Comparison of ENCODE assay signal across 8 mouse cellular contexts in the genomic region with DNA sequence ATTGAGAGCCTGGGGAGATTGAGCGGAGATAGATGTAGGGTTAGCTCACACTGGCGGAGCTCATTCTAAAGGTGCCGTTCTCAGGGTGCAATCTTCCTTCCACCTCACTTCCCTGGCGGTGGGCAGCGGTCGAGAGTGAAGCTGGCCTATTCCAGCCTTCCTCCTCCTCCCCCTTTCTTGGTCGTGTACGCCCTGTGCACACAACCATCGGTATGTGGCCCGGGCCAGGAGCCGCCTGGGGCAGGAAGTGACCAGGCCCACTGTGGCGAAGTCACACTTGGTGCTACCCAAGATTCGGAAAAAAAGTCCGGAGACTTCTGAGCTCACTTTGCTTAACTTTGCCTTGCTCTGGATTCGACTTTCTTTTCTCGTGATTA. TPM values are rescaled to one million over a fixed set of nuclear protein-coding genes. Genes with fewer than 3 reads are reported as not detected.
DNase-seq lines count a peak whose midpoint lies in the region; ATAC-seq and TF ChIP-seq lines count a peak whose summit lies in the region.

No protein-coding gene starts in this region.

- H3K9me3 ChIP-seq in embryonic facial prominence, embryonic 12.5 days = no peaks in the 10 kb centered on the region
- no peaks in the 10 kb centered on the region for H3K9me3 ChIP-seq in midbrain, postnatal 0 days (ENCODE audit: low read length)

- H3K27me3 ChIP-seq in embryonic facial prominence, embryonic 12.5 days = no peaks in the 10 kb centered on the region
- no peaks in the 10 kb centered on the region for H3K27me3 ChIP-seq in liver, adult 2 months (ENCODE audit: control insufficient read depth, insufficient read depth, low read length)
- no peaks in the 10 kb centered on the region for H3K27me3 ChIP-seq in midbrain, postnatal 0 days (ENCODE audit: insufficient read depth, low read length)

- no peak; the same call in 1 of the 2 replicates for TF ChIP-seq CTCF in layer of hippocampus, adult 2 months (conservative IDR thresholded peaks at IDR 0.05)
- 0 out of 2 replicates have a peak, but pooled peaks have one; percentile 0 for TF ChIP-seq CTCF in liver, adult 2 months (IDR thresholded peaks at IDR 0.05; ENCODE audit: low read depth, low read length)
- TF ChIP-seq CTCF in midbrain, postnatal 0 days (IDR thresholded peaks at IDR 0.05) = no peak

- under 1% methylated on average over 16 of the region's 16 CpGs for WGBS in embryonic facial prominence, embryonic 12.5 days
- 0% methylated on average over 16 of the region's 16 CpGs for WGBS in liver, adult 2 months
- 0% methylated on average over 16 of the region's 16 CpGs for WGBS in midbrain, postnatal 0 days

- H3K79me2 ChIP-seq in liver, adult 2 months (ENCODE audit: control insufficient read depth, insufficient read depth, low read length) = peaks cover 14% of the 10 kb centered on the region; the same call in 1 of the 2 replicates

- H3K36me3 ChIP-seq in embryonic facial prominence, embryonic 12.5 days = no peaks in the 10 kb centered on the region
- H3K36me3 ChIP-seq in liver, adult 2 months (ENCODE audit: control insufficient read depth, insufficient read depth, low read length) = no peaks in the 10 kb centered on the region
- no peaks in the 10 kb centered on the region; the same call in 1 of the 2 replicates for H3K36me3 ChIP-seq in midbrain, postnatal 0 days (ENCODE audit: insufficient read depth, low read length)

- peaks cover 10% of the 10 kb centered on the region; the same call in 1 of the 2 replicates for H3K4me1 ChIP-seq in embryonic facial prominence, embryonic 12.5 days
- peaks cover 6% of the 10 kb centered on the region for H3K4me1 ChIP-seq in liver, adult 2 months (ENCODE audit: control insufficient read depth, insufficient read depth, low read length)
- H3K4me1 ChIP-seq in midbrain, postnatal 0 days (ENCODE audit: insufficient read depth, low read length) = peaks cover 9% of the 10 kb centered on the region

- no peak for ATAC-seq in embryonic facial prominence, embryonic 12.5 days (ENCODE audit: insufficient number of reproducible peaks, insufficient read depth, low FRiP score, low TSS enrichment)
- ATAC-seq in midbrain, postnatal 0 days (ENCODE audit: low FRiP score) = no peak

- peak overlapping the region; percentile 74 for H3K4me2 ChIP-seq in embryonic facial prominence, embryonic 12.5 days (replicated peaks)
- peak overlapping the region; percentile 62 for H3K4me2 ChIP-seq in midbrain, postnatal 0 days (ENCODE audit: low read depth, low read length, poor library complexity, severe bottlenecking)

- H3K9ac ChIP-seq in embryonic facial prominence, embryonic 12.5 days = peak overlapping the region; percentile 86
- peak overlapping the region; percentile 94 for H3K9ac ChIP-seq in liver, adult 2 months (ENCODE audit: low read depth, low read length)
- H3K9ac ChIP-seq in midbrain, postnatal 0 days (replicated peaks; ENCODE audit: low read length, poor library complexity, severe bottlenecking) = peak overlapping the region; percentile 87

- DNase-seq in layer of hippocampus, adult 2 months (ENCODE audit: low spot score in 2 of 2) = peak in 1 of 2 experiments; percentile 18
- DNase-seq in layer of hippocampus, postnatal 10 days (ENCODE audit: low spot score in 2 of 2) = no peak
- peak; percentile 67 to 74 for DNase-seq in heart, adult 18-20 months
- peak; percentile 58 for DNase-seq in kidney, adult 11 months
- DNase-seq in liver, adult 2 months (ENCODE audit: extremely low read depth, low read depth, low spot score) = peak; percentile 51
- peak; percentile 33 for DNase-seq in midbrain, postnatal 0 days (ENCODE audit: low spot score)
- DNase-seq in spleen, postnatal 14 days (ENCODE audit: low spot score in 2 of 2) = peak; percentile 33 to 35

- H3K4me3 ChIP-seq in layer of hippocampus, adult 2 months = peak overlapping the region; percentile 94
- H3K4me3 ChIP-seq in embryonic facial prominence, embryonic 12.5 days = peak overlapping the region; percentile 82
- H3K4me3 ChIP-seq in liver, adult 2 months (ENCODE audit: insufficient read depth, low read depth, low read length) = peak overlapping the region; percentile 84
- H3K4me3 ChIP-seq in midbrain, postnatal 0 days (ENCODE audit: low read depth, low read length) = peak overlapping the region; percentile 89

- no peak for TF ChIP-seq POLR2A in liver, adult 2 months (IDR thresholded peaks at IDR 0.05; ENCODE audit: extremely low read depth, insufficient read depth, low read length)

- peak overlapping the region; percentile 98 for H3K27ac ChIP-seq in layer of hippocampus, adult 2 months
- peak overlapping the region; percentile 95 for H3K27ac ChIP-seq in embryonic facial prominence, embryonic 12.5 days
- H3K27ac ChIP-seq in liver, adult 2 months (replicated peaks; ENCODE audit: insufficient read depth, low read depth, low read length) = peak overlapping the region; percentile 93
- H3K27ac ChIP-seq in midbrain, postnatal 0 days (ENCODE audit: low read depth, low read length) = peak overlapping the region; percentile 96

RNA-seq across cellular contexts. Expression of a gene that starts 0.8 kb away (rescaled TPM):
- 100 to 1,000 TPM; 109 to 115 TPM for total RNA-seq in layer of hippocampus, adult 2 months (2021)
- total RNA-seq in layer of hippocampus, postnatal 10 days (2021) = 100 to 1,000 TPM; 160 to 169 TPM
- polyA plus RNA-seq in embryonic facial prominence, embryonic 12.5 days (2016; fragmentation: Nextera tagmentation; extraction: Ambion mirVana) = 524 and 553 TPM in 2 replicates
- total RNA-seq in heart, adult 18-20 months (2021) = 10 to 100 TPM; 74.7 to 77.3 TPM
- total RNA-seq in liver, adult 2 months (2014; rRNA removed) = 46.6 and 55.2 TPM in 2 replicates
- 104 and 117 TPM in 2 replicates for polyA plus RNA-seq in liver, adult 2 months (2012; rRNA removed)
- total RNA-seq in midbrain, postnatal 0 days (2014; rRNA removed) = 149 and 182 TPM in 2 replicates
- polyA plus RNA-seq in midbrain, postnatal 0 days (2015; fragmentation: Nextera tagmentation; extraction: Ambion mirVana) = 404 TPM in 2 replicates

RNA-seq across cellular contexts. Expression of a gene that starts 31.0 kb away (rescaled TPM):
- 1 to 10 TPM; 7.8 to 8.5 TPM for total RNA-seq in layer of hippocampus, adult 2 months (2021)
- 1 to 10 TPM; 8.9 to 9.4 TPM for total RNA-seq in layer of hippocampus, postnatal 10 days (2021)
- polyA plus RNA-seq in embryonic facial prominence, embryonic 12.5 days (2016; fragmentation: Nextera tagmentation; extraction: Ambion mirVana) = 11.0 and 11.3 TPM in 2 replicates
- total RNA-seq in heart, adult 18-20 months (2021) = 1 to 10 TPM; 5.3 to 5.5 TPM
- 2.3 and 2.4 TPM in 2 replicates for total RNA-seq in liver, adult 2 months (2014; rRNA removed)
- polyA plus RNA-seq in liver, adult 2 months (2012; rRNA removed) = 3.2 and 3.5 TPM in 2 replicates
- 16.7 and 19.8 TPM in 2 replicates for total RNA-seq in midbrain, postnatal 0 days (2014; rRNA removed)
- polyA plus RNA-seq in midbrain, postnatal 0 days (2015; fragmentation: Nextera tagmentation; extraction: Ambion mirVana) = 10.2 and 10.5 TPM in 2 replicates

RNA-seq across cellular contexts. Expression of a gene that starts 54.4 kb away (rescaled TPM):
- under 1 TPM; 0.20 to 0.87 TPM for total RNA-seq in layer of hippocampus, adult 2 months (2021)
- 1 to 10 TPM in 1 of 2 experiments, under 1 TPM in 1; 0.80 to 1.8 TPM for total RNA-seq in layer of hippocampus, postnatal 10 days (2021)
- polyA plus RNA-seq in embryonic facial prominence, embryonic 12.5 days (2016; fragmentation: Nextera tagmentation; extraction: Ambion mirVana) = 0.04 TPM in 1 of 2 replicates, not detected in the other
- under 1 TPM; 0.15 to 0.31 TPM for total RNA-seq in heart, adult 18-20 months (2021)
- total RNA-seq in liver, adult 2 months (2014; rRNA removed) = under 0.01 TPM in 1 of 2 replicates, not detected in the other
- not detected in 2 replicates for polyA plus RNA-seq in liver, adult 2 months (2012; rRNA removed)
- 0.60 and 0.66 TPM in 2 replicates for total RNA-seq in midbrain, postnatal 0 days (2014; rRNA removed)
- polyA plus RNA-seq in midbrain, postnatal 0 days (2015; fragmentation: Nextera tagmentation; extraction: Ambion mirVana) = 0.13 and 0.21 TPM in 2 replicates

Comparison
In these comparisons a context has a peak if more than half of its experiments do, and no peak if none do; other contexts are left out.
1. DNase-seq: peak in heart, adult 18-20 months (2 of 2), kidney, adult 11 months (single experiment), liver, adult 2 months (single experiment), midbrain, postnatal 0 days (single experiment) and spleen, postnatal 14 days (2 of 2); none in layer of hippocampus, postnatal 10 days (0 of 2).
2. Peak in every context shown above with its lines, with median percentiles within 50 percentile points of each other: H3K27ac ChIP-seq, H3K4me3 ChIP-seq and H3K9ac ChIP-seq.